Mouse (Mus musculus) cerebellum, adult 2 months (tissue): ENCODE data around the gene Fgfr2. TPM values are rescaled to one million over a fixed set of nuclear protein-coding genes. Genes with fewer than 3 reads are reported as not detected.

ENCODE experiments used
- DNase-seq, 2 experiments: peaks; one replicate each; pipeline ENCODE4 v3.0.0; 2021
- H3K27ac ChIP-seq: fragments of 200-500 bp; 2 replicates; pipeline ENCODE4 v1.5.1; 2012; ENCODE audit warnings: low read length, control low read depth, inconsistent platforms; ENCODE audit not compliant: insufficient read depth
- H3K27me3 ChIP-seq: fragments of 200-500 bp; 2 replicates; pipeline ENCODE4 v1.6.1; 2012; ENCODE audit warnings: inconsistent platforms, mild to moderate bottlenecking, low read length, moderate library complexity; ENCODE audit not compliant: control insufficient read depth, insufficient read depth
- H3K4me1 ChIP-seq: fragments of 200-500 bp; 2 replicates; pipeline ENCODE4 v1.6.1; 2011; ENCODE audit warnings: low read length; ENCODE audit not compliant: control insufficient read depth, insufficient read depth
- H3K4me3 ChIP-seq: fragments of 200-500 bp; replicated peaks from 2 replicates; pipeline ENCODE3; 2011; ENCODE audit warnings: mild to moderate bottlenecking, low read depth, low read length, control low read depth; ENCODE audit not compliant: insufficient read depth
- CTCF ChIP-seq: fragments of 200-500 bp; IDR thresholded peaks from 2 replicates; pipeline ENCODE4 v1.5.1; 2011; ENCODE audit warnings: low read depth, mild to moderate bottlenecking, control low read depth, low read length, moderate library complexity, borderline replicate concordance; ENCODE audit not compliant: insufficient read depth
- POLR2A ChIP-seq: fragments of 200-500 bp; IDR thresholded peaks from 2 replicates; pipeline ENCODE4 v1.6.1; 2011; ENCODE audit warnings: low read length, control low read depth, borderline replicate concordance; ENCODE audit not compliant: insufficient read depth
- WGBS: fragments of 180-500 bp; shearing (Covaris S2); methylation state at CpG from one replicate; pipeline ENCODE4 v1.1.7; 2018; 5-methylcytosine and 5-hydroxymethylcytosine counted together
- polyA plus RNA-seq: library from polyadenylated mRNA; depleted of rRNA; stranded (reverse); fragments of >200 nt; gene quantifications from 2 replicates; pipeline ENCODE4 v1.2.3, GENCODE M21; 2012

The Fgfr2 gene
- polyA plus RNA-seq, 1 experiment: 95.3 TPM

DNA sequence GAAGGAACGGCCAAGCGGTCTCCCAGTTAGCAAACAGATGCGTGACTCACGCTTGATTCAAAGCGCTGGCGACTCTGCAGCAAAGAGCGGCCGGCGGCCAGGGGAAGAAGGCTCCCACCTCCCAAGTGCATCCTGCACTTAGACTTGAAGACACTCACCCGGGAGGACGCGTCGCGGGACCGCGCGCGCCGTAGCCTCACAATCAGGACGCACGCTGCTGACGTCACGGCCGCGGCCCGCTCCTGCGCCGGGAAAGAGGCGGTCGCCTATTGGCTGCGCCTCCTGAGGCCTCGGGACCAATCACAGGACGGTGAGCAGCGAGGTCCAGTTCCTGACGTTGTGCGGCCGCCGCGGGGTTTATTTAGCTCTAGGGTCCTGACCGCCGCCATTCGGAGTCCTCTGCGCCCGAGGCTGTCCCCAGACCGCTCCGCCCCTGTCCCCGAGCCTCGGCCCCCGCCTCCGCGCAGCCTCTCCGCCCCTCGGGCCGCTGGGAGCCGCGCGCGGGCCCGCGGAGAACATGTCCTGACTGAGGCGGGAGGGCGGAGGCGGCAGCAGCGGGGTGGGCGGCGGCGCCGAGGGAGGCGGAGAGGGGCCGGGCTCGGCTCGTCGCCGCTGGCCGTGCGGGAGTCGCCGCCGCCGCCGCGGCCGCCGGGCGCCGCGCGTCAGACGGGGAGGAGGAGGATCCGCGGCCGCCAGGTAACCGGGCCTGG lies 192.1 kb downstream of the Fgfr2 start, which contains the start of gene Zranb1:
TSS of gene Zranb1 (plus strand) at position 293 of the 710 bp plus-strand sequence.
- under 1% methylated on average over 90 of the region's 93 CpGs for WGBS
- peak within 1 kb of the TSS; percentile 83 for H3K27ac ChIP-seq

DNA sequence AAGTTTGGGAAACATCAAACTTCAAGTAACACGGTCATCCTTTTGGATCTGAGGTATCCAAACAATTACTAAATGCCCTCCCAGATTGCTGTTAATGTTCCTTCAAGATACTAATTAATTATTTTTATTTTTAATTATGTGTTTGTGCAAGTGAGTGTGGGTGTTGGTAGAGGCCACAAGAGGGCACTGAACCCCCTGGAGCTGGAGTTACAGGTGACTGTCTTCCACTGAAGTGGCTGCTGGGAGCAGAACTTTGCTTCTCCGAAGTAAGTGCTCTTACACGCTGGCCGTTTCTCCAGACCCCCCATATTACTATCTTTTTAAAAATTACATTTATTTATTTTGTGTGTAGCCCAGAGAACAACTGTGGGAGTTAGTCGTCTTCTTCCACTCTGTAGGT lies 193.1 kb downstream of the Fgfr2 start:
- Histone ChIP-seq H3K4me3 (no peak overlapping the region), H3K4me1 (no peaks in the 10 kb centered on the region)

More for the DNA sequence above, 192.1 kb downstream of the Fgfr2 start, which contains the start of gene Zranb1:
- Histone ChIP-seq H3K4me1 (no peaks in the 10 kb centered on the region), H3K27me3 (no peaks in the 10 kb centered on the region), H3K4me3 (peak within 1 kb of the TSS; percentile 91)
- TF ChIP-seq CTCF (no peak), POLR2A (peak; percentile 76)
- DNase-seq: peak; percentile 99

GRCm38 (mm10) chr7:132927201-132927600 lies 195.9 kb downstream of the Fgfr2 start:
- no peak overlapping the region for H3K4me3 ChIP-seq
- H3K27ac ChIP-seq: no peak overlapping the region
- no peaks in the 10 kb centered on the region for H3K27me3 ChIP-seq
- no peaks in the 10 kb centered on the region for H3K4me1 ChIP-seq
- no peak for TF ChIP-seq POLR2A
- TF ChIP-seq CTCF: no peak
- DNase-seq: no peak
- WGBS: 45% methylated on average over 3 of the region's 3 CpGs

More for the DNA sequence above, 193.1 kb downstream of the Fgfr2 start:
- peak in 1 of 2 experiments; percentile 19 for DNase-seq
- Histone ChIP-seq H3K27me3 (no peaks in the 10 kb centered on the region), H3K27ac (no peak overlapping the region)
- TF ChIP-seq CTCF (no peak), POLR2A (no peak)
- WGBS: 91% methylated on average over 5 of the region's 5 CpGs

DNA sequence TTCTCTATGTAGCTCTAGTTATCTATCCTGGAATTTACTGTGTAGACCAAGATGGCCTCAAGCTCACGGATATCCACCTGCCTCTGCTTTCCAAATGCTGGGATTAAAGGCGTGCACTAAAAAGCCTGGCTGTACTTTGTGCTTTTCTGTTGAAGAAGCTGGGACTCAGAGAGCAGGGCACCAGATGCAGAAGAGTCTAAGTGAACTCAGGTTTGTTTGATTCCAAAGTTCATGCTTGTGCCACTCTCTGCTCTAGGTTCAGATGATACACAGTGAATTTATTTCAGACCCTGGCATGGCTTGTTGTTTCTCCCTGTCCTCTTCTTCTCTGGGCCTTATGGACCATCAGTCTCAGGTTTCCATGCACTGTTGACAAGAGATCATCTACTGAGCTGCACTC lies 197.9 kb downstream of the Fgfr2 start:
- no peak overlapping the region for H3K27ac ChIP-seq
- no peaks in the 10 kb centered on the region for H3K4me1 ChIP-seq
- 78% methylated on average over 2 of the region's 2 CpGs for WGBS
- H3K4me3 ChIP-seq: no peak overlapping the region
- H3K27me3 ChIP-seq: no peaks in the 10 kb centered on the region
- TF ChIP-seq POLR2A: no peak
- no peak for TF ChIP-seq CTCF
- DNase-seq: no peak

DNA sequence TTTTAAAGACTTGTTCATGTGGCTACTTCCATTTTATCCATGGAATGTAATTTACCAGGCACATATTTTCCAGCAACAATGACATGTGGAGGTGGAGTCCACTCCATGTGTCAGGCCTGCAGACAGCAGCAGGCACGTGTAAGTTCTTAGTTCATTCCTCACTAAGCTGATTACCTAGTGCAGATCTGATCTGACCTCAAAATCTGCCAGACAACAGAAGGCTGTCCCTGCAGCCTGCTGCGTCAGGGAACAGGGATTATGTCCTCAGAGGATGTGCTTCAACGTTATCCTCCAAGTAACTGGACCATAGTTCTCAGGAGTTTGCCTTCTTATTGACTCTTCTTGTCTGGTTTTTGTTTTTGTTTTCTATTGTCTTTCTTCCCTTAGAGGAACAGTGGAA lies 201.2 kb downstream of the Fgfr2 start:
- Histone ChIP-seq H3K27me3 (no peaks in the 10 kb centered on the region), H3K4me3 (no peak overlapping the region), H3K27ac (no peak overlapping the region), H3K4me1 (no peaks in the 10 kb centered on the region)
- no peak for TF ChIP-seq POLR2A
- TF ChIP-seq CTCF: no peak
- DNase-seq: peak in 1 of 2 experiments; percentile 47
- 15% methylated on average over 3 of the region's 3 CpGs for WGBS

DNA sequence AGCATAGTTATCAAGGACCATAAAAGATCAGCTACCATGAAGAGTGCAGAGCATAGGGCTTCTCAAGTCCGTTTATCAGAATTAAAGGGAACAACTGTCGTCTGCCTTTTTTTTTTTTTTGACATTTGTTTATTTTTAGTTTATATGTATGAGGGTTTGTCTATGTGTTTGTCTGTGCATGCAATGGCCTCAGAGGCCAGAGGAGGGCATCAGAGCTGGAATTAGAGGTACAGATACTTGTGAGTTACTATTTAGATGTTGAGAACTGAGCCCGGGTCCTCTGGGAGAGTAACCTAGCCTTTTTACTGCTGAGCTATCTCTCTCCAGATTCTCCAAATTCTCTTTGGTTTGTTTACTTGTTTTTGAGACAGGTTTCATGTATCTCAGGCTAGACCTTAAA lies 219.4 kb downstream of the Fgfr2 start:
- TF ChIP-seq CTCF (no peak), POLR2A (no peak)
- Histone ChIP-seq H3K4me1 (no peaks in the 10 kb centered on the region), H3K27me3 (no peaks in the 10 kb centered on the region), H3K27ac (no peak overlapping the region), H3K4me3 (no peak overlapping the region)
- no peak for DNase-seq
- 83% methylated on average over 3 of the region's 3 CpGs for WGBS

GRCm38 (mm10) chr7:132900826-132901531 lies 222.2 kb downstream of the Fgfr2 start:
- H3K27me3 ChIP-seq: no peaks in the 10 kb centered on the region
- 64% methylated on average over 2 of the region's 2 CpGs for WGBS
- no peak for DNase-seq
- H3K4me1 ChIP-seq: peaks cover 7% of the 10 kb centered on the region; the same call in 1 of the 2 replicates
- H3K4me3 ChIP-seq: no peak overlapping the region
- TF ChIP-seq CTCF (no peak), POLR2A (no peak)
- no peak overlapping the region for H3K27ac ChIP-seq
